Mouse (Mus musculus): ENCODE results near the gene Col6a6. TPM values are rescaled to one million over a fixed set of nuclear protein-coding genes. Genes with fewer than 3 reads are reported as not detected.

Col6a6 gene
- polyA plus RNA-seq, 1 experiment = 0.82 TPM

GRCm38 (mm10) chr9:105712049-105712448, 115.9 kb downstream of the Col6a6 start:
- TF ChIP-seq POLR2A (IDR thresholded peaks at IDR 0.05; ENCODE audit: control insufficient read depth, extremely low read depth, insufficient read depth, low read length, poor library complexity) (no peak), CTCF (IDR thresholded peaks at IDR 0.05; ENCODE audit: borderline replicate concordance, control insufficient read depth, extremely low read depth, insufficient read depth, low read length, poor library complexity) (no peak)
- Histone ChIP-seq H3K4me1 (replicated peaks; ENCODE audit: control insufficient read depth, insufficient read depth, low read length) (no peaks in the 10 kb centered on the region), H3K36me3 (ENCODE audit: control insufficient read depth, insufficient read depth, low read length) (no peaks in the 10 kb centered on the region)

GRCm38 (mm10) chr9:105705011-105705410, 122.9 kb downstream of the Col6a6 start:
- TF ChIP-seq POLR2A (IDR thresholded peaks at IDR 0.05; ENCODE audit: control insufficient read depth, extremely low read depth, insufficient read depth, low read length, poor library complexity) = no peak
- no peak for TF ChIP-seq CTCF (IDR thresholded peaks at IDR 0.05; ENCODE audit: borderline replicate concordance, control insufficient read depth, extremely low read depth, insufficient read depth, low read length, poor library complexity)

More at GRCm38 (mm10) chr9:105712049-105712448, 115.9 kb downstream of the Col6a6 start:
- 98% methylated on average over 3 of the region's 3 CpGs for WGBS
- DNase-seq = no peak
- no peak overlapping the region for H3K27ac ChIP-seq (ENCODE audit: control insufficient read depth, insufficient read depth, low read length)
- no peaks in the 10 kb centered on the region for H3K27me3 ChIP-seq (ENCODE audit: control insufficient read depth, insufficient read depth, low read length)
- H3K4me3 ChIP-seq (ENCODE audit: control insufficient read depth, insufficient read depth, low read length) = no peak overlapping the region

GRCm38 (mm10) chr9:105704226-105704932, 123.6 kb downstream of the Col6a6 start:
- no peak overlapping the region for H3K27ac ChIP-seq (ENCODE audit: control insufficient read depth, insufficient read depth, low read length)
- no peak overlapping the region for H3K4me3 ChIP-seq (ENCODE audit: control insufficient read depth, insufficient read depth, low read length)
- H3K36me3 ChIP-seq (ENCODE audit: control insufficient read depth, insufficient read depth, low read length) = no peaks in the 10 kb centered on the region
- no peaks in the 10 kb centered on the region for H3K4me1 ChIP-seq (replicated peaks; ENCODE audit: control insufficient read depth, insufficient read depth, low read length)
- 96% methylated on average over 16 of the region's 16 CpGs for WGBS
- no peak for DNase-seq
- no peaks in the 10 kb centered on the region for H3K27me3 ChIP-seq (ENCODE audit: control insufficient read depth, insufficient read depth, low read length)
- TF ChIP-seq POLR2A (IDR thresholded peaks at IDR 0.05; ENCODE audit: control insufficient read depth, extremely low read depth, insufficient read depth, low read length, poor library complexity) = no peak
- no peak for TF ChIP-seq CTCF (IDR thresholded peaks at IDR 0.05; ENCODE audit: borderline replicate concordance, control insufficient read depth, extremely low read depth, insufficient read depth, low read length, poor library complexity)

More at GRCm38 (mm10) chr9:105705011-105705410, 122.9 kb downstream of the Col6a6 start:
- H3K27me3 ChIP-seq (ENCODE audit: control insufficient read depth, insufficient read depth, low read length) = no peaks in the 10 kb centered on the region
- H3K4me3 ChIP-seq (ENCODE audit: control insufficient read depth, insufficient read depth, low read length) = no peak overlapping the region
- H3K27ac ChIP-seq (ENCODE audit: control insufficient read depth, insufficient read depth, low read length) = no peak overlapping the region
- no peaks in the 10 kb centered on the region for H3K36me3 ChIP-seq (ENCODE audit: control insufficient read depth, insufficient read depth, low read length)
- H3K4me1 ChIP-seq (replicated peaks; ENCODE audit: control insufficient read depth, insufficient read depth, low read length) = no peaks in the 10 kb centered on the region
- DNase-seq = no peak
- 94% methylated on average over 1 of the region's 1 CpGs for WGBS

GRCm38 (mm10) chr9:105701966-105702365, 126.0 kb downstream of the Col6a6 start:
- H3K27me3 ChIP-seq (ENCODE audit: control insufficient read depth, insufficient read depth, low read length) = no peaks in the 10 kb centered on the region
- TF ChIP-seq POLR2A (IDR thresholded peaks at IDR 0.05; ENCODE audit: control insufficient read depth, extremely low read depth, insufficient read depth, low read length, poor library complexity) = no peak
- TF ChIP-seq CTCF (IDR thresholded peaks at IDR 0.05; ENCODE audit: borderline replicate concordance, control insufficient read depth, extremely low read depth, insufficient read depth, low read length, poor library complexity) = no peak
- no peak overlapping the region for H3K27ac ChIP-seq (ENCODE audit: control insufficient read depth, insufficient read depth, low read length)
- no peak overlapping the region for H3K4me3 ChIP-seq (ENCODE audit: control insufficient read depth, insufficient read depth, low read length)
- no peaks in the 10 kb centered on the region for H3K36me3 ChIP-seq (ENCODE audit: control insufficient read depth, insufficient read depth, low read length)
- H3K4me1 ChIP-seq (replicated peaks; ENCODE audit: control insufficient read depth, insufficient read depth, low read length) = no peaks in the 10 kb centered on the region
- WGBS = 90% methylated on average over 9 of the region's 9 CpGs
- no peak for DNase-seq

GRCm38 (mm10) chr9:105700702-105701101, 127.3 kb downstream of the Col6a6 start:
- Histone ChIP-seq H3K27ac (ENCODE audit: control insufficient read depth, insufficient read depth, low read length) (no peak overlapping the region), H3K4me3 (ENCODE audit: control insufficient read depth, insufficient read depth, low read length) (no peak overlapping the region), H3K27me3 (ENCODE audit: control insufficient read depth, insufficient read depth, low read length) (no peaks in the 10 kb centered on the region), H3K36me3 (ENCODE audit: control insufficient read depth, insufficient read depth, low read length) (no peaks in the 10 kb centered on the region), H3K4me1 (replicated peaks; ENCODE audit: control insufficient read depth, insufficient read depth, low read length) (no peaks in the 10 kb centered on the region; the same call in 1 of the 2 replicates)
- 88% methylated on average over 6 of the region's 6 CpGs for WGBS
- DNase-seq = no peak
- no peak for TF ChIP-seq POLR2A (IDR thresholded peaks at IDR 0.05; ENCODE audit: control insufficient read depth, extremely low read depth, insufficient read depth, low read length, poor library complexity)
- no peak for TF ChIP-seq CTCF (IDR thresholded peaks at IDR 0.05; ENCODE audit: borderline replicate concordance, control insufficient read depth, extremely low read depth, insufficient read depth, low read length, poor library complexity)

GRCm38 (mm10) chr9:105697764-105698396, 130.1 kb downstream of the Col6a6 start:
- no peaks in the 10 kb centered on the region for H3K36me3 ChIP-seq (ENCODE audit: control insufficient read depth, insufficient read depth, low read length)
- no peak for TF ChIP-seq CTCF (IDR thresholded peaks at IDR 0.05; ENCODE audit: borderline replicate concordance, control insufficient read depth, extremely low read depth, insufficient read depth, low read length, poor library complexity)
- no peak for TF ChIP-seq POLR2A (IDR thresholded peaks at IDR 0.05; ENCODE audit: control insufficient read depth, extremely low read depth, insufficient read depth, low read length, poor library complexity)
- H3K27me3 ChIP-seq (ENCODE audit: control insufficient read depth, insufficient read depth, low read length) = no peaks in the 10 kb centered on the region
- H3K4me3 ChIP-seq (ENCODE audit: control insufficient read depth, insufficient read depth, low read length) = no peak overlapping the region
- DNase-seq = no peak
- no peaks in the 10 kb centered on the region; the same call in 1 of the 2 replicates for H3K4me1 ChIP-seq (replicated peaks; ENCODE audit: control insufficient read depth, insufficient read depth, low read length)
- WGBS = 81% methylated on average over 9 of the region's 9 CpGs
- H3K27ac ChIP-seq (ENCODE audit: control insufficient read depth, insufficient read depth, low read length) = no peak overlapping the region

Measured in thymus, adult 2 months (tissue).